Mouse (Mus musculus): ENCODE data around the gene Ltbp4.

DNA sequence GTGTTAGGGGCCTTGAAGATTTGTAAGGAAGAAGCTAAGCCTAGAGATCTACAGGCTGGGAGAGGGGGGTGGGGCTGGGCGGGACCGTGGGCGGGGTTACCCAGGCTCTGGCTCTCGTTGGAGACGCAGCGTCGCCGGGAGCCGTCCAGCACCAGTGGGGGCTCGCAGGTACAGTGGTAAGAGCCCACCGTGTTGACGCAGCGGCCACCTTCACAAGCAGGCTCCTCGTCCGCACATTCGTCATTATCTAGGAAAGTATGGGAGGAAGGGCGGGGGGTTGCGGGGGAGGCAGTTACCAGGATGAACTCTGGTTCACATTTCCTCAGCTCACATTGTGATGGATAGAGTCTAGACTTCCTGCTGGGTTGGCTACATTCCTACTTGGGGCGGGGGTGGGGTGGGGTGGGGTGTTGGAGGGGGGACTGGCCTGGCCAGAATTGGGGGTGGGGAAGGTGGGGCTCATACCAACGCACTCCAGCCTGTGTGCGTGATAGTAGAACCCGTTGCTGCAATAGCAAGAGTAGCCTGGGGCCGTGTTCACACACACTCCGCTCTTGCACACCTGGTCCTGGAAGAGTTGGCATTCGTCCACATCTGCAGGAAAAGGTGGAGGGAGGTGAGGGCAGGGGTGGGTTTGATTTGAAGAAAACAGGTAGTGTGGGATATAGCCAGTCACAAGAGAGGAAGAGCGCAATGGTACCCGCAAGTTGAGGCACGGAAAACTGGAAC lies 28.5 kb downstream of the Ltbp4 start:
- TF ChIP-seq CTCF (IDR thresholded peaks at IDR 0.05; ENCODE audit: extremely low read depth, insufficient read depth, low read length): no peak
- no peak for TF ChIP-seq POLR2A (IDR thresholded peaks at IDR 0.05; ENCODE audit: extremely low read depth, insufficient read depth, low read length)
